Mouse (Mus musculus) layer of hippocampus, adult 9-10 months (tissue): ENCODE data around the gene Prkcb.

Experiments
- DNase-seq: peaks from one replicate; pipeline ENCODE4 v3.0.0; 2022; ENCODE audit warnings: low spot score

Prkcb gene

DNA sequence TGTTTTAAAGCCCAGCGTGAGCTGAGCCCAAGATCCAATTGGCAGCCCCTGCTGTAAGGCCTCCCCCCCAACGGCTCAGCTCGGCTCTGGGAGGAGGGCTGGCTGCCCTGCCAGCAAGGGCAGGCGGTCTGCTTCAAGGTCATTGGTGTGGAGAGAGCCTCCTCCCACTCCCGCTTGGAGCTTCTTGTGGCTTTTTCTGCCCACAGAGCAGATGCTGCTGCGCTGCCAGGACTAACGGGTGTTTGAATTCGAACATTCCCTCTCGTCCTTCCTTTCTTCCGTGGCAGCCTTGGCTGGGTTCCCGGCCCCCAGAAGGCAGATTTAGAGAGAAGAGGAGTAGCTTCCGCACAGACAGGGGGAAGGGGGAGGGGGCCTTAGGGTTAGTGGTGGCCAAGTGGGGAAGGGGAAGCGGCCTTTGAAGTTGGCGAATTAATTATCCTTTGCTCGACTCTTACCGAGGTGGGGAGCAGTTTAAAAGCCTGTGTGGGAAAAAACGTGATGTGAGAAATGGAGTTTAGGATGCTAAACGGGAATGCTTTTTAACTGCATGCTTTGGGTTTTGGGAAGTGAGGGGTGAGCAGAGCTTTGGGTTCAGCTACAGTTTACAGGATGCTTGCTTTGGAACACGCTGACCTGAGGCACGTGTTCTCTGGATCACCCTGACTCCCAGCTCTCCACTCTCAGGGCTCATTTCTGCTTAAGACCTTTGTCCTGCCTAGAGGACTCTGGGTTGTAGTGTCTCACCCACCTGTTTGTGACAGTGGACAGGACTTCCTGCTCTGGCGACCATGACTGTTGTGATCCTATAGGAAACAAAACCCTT lies 116.2 kb downstream of the Prkcb start:
- peak; percentile 51 for DNase-seq

GRCm38 (mm10) chr7:122406625-122407024 lies 118.1 kb downstream of the Prkcb start:
- DNase-seq: no peak

GRCm38 (mm10) chr7:122409945-122410344 lies 121.4 kb downstream of the Prkcb start:
- DNase-seq: no peak

DNA sequence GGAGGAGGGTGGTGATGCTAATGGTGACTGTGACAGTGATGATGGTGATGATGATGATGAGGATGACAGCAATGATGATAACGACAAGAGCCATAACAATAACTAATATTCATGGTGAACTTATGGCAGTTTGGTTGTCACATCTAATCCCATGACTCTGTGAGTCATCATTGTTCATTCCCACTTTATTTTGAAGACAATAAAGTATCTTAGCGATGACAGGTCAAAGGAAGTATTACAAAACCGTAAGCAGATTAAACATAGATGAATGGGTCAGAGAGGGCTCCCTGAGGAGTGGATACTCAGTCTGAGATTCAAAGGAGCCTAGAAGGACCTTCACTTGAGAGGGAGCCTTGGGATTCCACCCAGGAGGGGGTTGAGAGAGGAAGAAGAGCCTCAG lies 122.3 kb downstream of the Prkcb start:
- no peak for DNase-seq

- no peak for DNase-seq
Observed at GRCm38 (mm10) chr7:122413231-122413630, 124.7 kb downstream of the Prkcb start.

- no peak for DNase-seq
Observed at GRCm38 (mm10) chr7:122414146-122414545, 125.6 kb downstream of the Prkcb start.

- DNase-seq: no peak
Observed at GRCm38 (mm10) chr7:122414608-122415007, 126.1 kb downstream of the Prkcb start.

GRCm38 (mm10) chr7:122415387-122415786 lies 126.8 kb downstream of the Prkcb start:
- no peak for DNase-seq

DNA sequence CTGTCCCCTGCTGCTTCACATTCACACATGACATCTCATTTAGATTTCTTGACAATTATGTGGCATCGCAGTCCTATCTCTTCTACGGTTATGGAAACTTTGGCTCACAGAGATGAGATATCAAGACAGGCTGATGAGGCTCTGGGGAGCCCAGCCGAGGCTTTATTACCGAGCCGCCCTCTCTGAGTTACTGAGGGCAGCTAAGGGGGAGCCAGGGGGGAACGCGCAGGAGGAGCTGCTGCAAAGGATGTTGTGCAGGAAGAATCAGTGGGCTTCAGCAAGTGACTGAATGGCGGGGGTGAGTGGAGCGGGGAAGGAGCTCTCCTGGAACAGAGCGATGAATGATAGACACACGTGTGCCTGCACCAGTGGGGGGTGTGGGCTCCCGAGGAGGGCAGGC lies 127.4 kb downstream of the Prkcb start:
- DNase-seq: no peak

DNA sequence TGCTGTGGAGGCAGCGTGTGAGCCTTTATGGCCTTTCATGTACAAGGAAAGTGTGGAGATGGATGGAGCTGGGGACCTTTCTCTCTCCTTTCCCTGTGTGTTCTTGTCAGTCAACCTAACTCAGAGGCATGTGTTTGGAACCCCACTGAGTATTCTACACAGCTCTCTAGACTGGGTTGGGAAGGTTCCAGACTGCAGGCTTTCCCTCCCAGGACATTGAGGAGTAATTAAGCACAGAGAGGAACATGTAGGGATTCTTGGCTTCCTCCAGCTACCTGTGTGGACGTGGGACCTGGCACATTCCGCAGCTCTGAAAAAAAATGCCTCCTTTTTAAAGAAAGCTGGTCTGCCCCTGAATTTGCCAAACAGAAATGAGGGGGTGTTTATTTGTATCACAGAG lies 130.0 kb downstream of the Prkcb start:
- no peak for DNase-seq

- no peak for DNase-seq
Observed at GRCm38 (mm10) chr7:122423816-122424215, 135.3 kb downstream of the Prkcb start.

DNA sequence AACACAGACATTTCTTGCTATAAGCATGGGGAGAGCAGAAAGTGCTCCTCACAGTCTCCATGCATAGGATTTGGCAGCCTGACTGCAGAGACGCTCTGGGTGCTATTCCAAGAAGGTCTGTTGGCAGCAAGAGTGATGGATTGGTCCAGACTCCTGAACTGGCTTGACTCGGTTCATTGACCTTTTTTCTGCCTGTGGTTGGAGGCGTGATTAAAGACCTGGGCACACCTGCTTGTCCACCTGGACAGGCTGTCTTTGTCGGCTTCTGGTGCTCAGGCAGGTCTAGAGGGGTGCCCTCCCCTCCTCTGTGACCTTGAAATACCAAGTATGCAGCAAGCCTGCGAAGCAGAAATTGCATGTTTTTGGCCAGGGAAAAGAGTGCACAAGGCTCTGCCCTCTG lies 140.6 kb downstream of the Prkcb start:
- DNase-seq: no peak

DNA sequence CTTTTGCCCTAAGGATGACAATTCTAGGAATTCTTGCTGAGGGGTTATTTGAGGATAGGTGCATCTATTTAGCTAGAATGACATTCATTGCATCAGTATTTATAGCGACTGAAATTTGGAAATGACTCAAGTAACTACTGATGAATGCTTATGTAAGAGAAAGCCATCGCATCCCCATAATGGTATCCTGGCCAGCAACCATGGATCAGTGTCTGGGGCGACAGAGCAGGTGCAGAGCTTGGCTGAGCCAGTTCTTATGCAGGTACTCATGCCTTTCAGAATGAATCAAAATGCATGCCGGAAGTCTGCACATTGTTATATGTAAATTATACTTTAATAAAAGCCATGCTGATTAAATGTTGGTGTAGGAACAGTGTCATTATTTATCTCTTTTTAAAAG lies 143.8 kb downstream of the Prkcb start:
- DNase-seq: no peak

- DNase-seq: no peak
Observed at GRCm38 (mm10) chr7:122433377-122433776, 144.8 kb downstream of the Prkcb start.

- no peak for DNase-seq
Observed at GRCm38 (mm10) chr7:122434941-122435340, 146.4 kb downstream of the Prkcb start.

GRCm38 (mm10) chr7:122435561-122435960 lies 147.0 kb downstream of the Prkcb start:
- no peak for DNase-seq

- no peak for DNase-seq
Observed at GRCm38 (mm10) chr7:122437390-122437789, 148.8 kb downstream of the Prkcb start.

GRCm38 (mm10) chr7:122445056-122445455 lies 156.5 kb downstream of the Prkcb start:
- no peak for DNase-seq

DNA sequence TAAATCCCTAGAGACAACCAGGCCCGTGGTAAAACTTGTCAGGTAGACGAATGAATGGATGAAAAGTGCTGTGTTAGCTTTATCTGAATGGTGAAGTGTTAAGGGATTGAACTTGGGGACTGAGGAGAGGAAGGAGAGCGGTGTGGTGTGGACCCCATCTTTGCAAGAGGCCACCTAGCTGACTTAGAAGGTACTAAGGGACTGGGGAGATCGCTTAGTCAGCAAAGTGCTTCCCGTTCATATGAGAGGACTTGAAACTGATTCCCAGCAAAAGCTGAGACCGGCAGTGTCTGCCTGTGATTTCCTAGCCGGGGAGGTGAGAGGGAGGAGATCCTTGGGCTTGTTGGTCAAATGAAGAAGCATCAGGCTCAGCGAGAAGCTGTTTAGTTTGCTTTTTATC lies 164.1 kb downstream of the Prkcb start:
- no peak for DNase-seq

GRCm38 (mm10) chr7:122459203-122459965 lies 170.8 kb downstream of the Prkcb start:
- DNase-seq: peak; percentile 86

- no peak for DNase-seq
Observed at GRCm38 (mm10) chr7:122460020-122460419, 171.5 kb downstream of the Prkcb start.

GRCm38 (mm10) chr7:122465823-122466549 lies 177.4 kb downstream of the Prkcb start:
- no peak for DNase-seq

DNA sequence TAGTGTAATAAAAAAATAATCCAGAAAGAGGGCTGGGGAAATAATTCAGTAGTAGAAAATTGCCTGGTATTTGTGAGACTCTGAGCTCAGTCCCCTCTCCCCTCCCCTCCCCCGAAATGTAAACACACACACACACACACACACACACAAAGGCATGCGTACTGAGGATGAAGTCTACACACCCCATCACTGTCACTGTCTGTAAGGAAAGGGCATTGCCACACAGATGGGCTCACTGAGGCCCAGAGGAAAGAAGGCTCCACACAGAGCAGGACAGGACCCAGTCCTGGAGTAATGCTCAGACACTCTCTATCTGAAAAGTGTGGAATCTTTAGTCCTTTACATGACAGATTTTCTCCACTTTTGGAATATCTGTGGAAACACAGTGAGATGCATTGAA lies 178.2 kb downstream of the Prkcb start:
- DNase-seq: no peak
